Mouse (Mus musculus) brown adipose tissue, adult 24 weeks (tissue): ENCODE measurements around the gene Cic. TPM values are rescaled to one million over a fixed set of nuclear protein-coding genes. Genes with fewer than 3 reads are reported as not detected.

Experiments
- H3K27ac ChIP-seq: fragments of 200-500 bp; replicated peaks from 2 replicates; pipeline ENCODE4 v1.5.1; 2012; ENCODE audit warnings: low read depth, mild to moderate bottlenecking, low read length
- H3K4me1 ChIP-seq: fragments of 200-500 bp; 2 replicates; pipeline ENCODE4 v1.6.1; 2012; ENCODE audit warnings: low read length, mixed read lengths; ENCODE audit not compliant: control insufficient read depth, insufficient read depth, insufficient read length
- H3K4me3 ChIP-seq: fragments of 200-500 bp; 2 replicates; pipeline ENCODE4 v1.5.1; 2012; ENCODE audit warnings: low read depth, mild to moderate bottlenecking, low read length, moderate library complexity; ENCODE audit not compliant: insufficient read depth
- polyA plus RNA-seq: library from polyadenylated mRNA; stranded (reverse); fragments of >200 nt; gene quantifications from 2 replicates; pipeline ENCODE4 v1.2.4, GENCODE M21; 2012; ENCODE audit not compliant: missing spikeins, insufficient read depth, insufficient read length

Cic gene
- 25.2 and 31.3 TPM in 2 replicates for polyA plus RNA-seq

DNA sequence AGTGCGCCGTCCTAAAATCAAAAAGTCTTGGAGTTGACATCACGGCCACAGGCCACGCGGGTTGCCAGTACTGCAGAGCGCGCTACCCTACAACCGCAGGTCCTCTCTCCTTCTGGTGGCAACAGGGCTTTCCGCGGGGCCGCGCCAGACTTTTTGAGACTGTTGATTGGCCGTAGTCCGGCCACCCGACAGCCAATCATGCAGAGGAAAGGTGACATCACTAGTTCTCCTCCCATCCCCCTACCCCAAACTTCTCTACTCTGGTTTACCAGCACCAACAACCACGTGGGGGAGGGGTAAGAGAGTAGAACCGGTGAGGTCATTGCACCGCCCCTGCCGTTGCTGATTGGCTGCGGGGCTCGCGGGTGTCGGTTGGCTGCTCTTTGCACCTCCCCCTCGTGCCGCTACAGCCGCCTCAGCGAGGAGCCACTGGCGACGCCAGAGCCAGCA lies at the start of gene Cic:
Cic (plus strand) TSS at position 404 of the 450 bp plus-strand sequence.
- Histone ChIP-seq H3K4me3 (peak within 1 kb of the TSS; percentile 80), H3K4me1 (peaks cover 11% of the 10 kb centered on the region)

DNA sequence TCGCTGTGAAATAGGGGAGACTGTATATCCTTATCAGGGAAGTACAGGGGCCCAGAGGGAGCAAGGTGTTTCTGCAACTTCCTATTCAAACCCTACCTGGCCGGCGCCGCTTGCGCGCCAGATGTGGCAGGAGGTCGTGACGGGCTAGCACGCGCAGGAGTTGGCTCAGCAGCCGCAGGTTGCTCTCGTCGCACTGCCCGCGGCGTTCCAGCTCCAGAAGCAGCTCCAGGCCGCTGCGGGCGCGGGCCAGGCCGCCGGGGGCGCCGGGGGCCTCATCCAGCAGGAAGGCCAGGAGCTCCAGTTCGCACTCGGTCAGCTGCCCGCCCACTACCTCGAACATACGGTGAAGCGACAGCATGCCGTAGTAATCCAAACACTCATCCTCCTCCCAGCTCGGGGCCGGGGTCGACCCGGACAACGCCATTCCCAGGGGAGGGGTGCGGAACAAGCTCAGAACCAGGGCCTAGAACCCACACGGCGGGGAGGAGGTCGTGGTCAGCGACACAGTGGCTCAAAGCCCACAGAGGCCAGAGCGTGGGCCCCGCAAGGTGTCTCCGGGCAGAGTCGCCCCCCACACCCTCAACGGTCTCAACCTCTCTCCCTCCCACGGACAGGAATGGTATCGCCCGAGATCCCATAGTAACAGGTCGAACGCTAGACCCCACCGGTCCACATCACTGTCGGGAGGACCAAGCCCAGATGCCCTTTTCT lies 48.6 kb upstream of the Cic start:
- peak overlapping the region; percentile 76 for H3K27ac ChIP-seq
- peaks cover 14% of the 10 kb centered on the region for H3K4me1 ChIP-seq
- H3K4me3 ChIP-seq: peak overlapping the region; percentile 80

More for the DNA sequence above, at the start of gene Cic:
- peak within 1 kb of the TSS; percentile 96 for H3K27ac ChIP-seq

DNA sequence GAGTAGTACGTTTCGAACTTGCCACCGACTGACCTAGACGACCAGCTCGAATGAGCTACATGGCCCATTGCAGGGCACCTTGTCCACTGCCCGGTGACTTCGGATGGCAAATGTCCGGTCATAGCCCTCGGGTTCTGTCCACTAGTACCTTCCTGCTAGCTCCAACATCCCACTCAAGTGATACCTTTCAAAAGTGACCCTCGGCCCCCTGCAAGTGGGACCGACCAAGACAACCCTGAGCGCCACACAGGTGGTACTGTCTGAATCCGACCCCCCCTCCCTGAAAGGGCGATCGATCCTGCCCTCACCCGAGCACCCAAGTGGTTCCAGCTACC lies 48.1 kb upstream of the Cic start:
- H3K4me1 ChIP-seq: peaks cover 14% of the 10 kb centered on the region
- H3K27ac ChIP-seq: peak overlapping the region; percentile 76
- peak overlapping the region; percentile 80 for H3K4me3 ChIP-seq

DNA sequence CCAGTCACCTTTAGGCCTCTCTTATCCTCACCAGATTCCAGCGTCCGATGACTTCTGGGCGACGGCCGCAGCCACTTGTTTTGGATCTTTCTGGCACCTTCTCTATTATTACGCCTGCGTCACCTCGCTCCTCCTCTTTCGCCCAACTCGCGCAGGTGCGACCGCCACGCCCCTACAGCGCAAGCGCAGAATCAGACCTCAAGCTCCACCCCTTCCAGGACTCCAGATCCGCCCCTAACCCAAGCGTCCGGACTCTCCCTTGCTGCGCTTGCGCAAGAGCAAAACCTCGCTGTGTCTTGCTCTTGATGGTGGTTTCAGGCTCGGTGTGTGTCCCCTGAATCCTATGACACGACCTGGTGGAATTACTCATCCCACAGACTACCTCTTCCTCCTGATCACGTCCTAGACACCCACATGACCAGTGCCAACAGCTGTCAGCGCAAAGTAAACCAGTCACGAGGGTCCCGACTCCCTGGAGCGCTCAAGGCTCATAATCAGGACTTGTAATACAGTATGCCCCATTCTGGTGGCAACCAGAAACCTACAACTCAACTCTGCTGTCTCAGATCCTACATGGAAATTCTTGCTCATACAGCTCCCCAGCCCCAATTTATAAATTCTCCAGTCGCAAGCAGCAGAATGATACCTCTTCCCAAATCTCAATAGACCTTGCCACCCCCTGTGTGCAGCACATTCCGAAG lies 47.6 kb upstream of the Cic start:
- Histone ChIP-seq H3K4me1 (peaks cover 14% of the 10 kb centered on the region), H3K4me3 (peak overlapping the region; percentile 80), H3K27ac (peak overlapping the region; percentile 76)

DNA sequence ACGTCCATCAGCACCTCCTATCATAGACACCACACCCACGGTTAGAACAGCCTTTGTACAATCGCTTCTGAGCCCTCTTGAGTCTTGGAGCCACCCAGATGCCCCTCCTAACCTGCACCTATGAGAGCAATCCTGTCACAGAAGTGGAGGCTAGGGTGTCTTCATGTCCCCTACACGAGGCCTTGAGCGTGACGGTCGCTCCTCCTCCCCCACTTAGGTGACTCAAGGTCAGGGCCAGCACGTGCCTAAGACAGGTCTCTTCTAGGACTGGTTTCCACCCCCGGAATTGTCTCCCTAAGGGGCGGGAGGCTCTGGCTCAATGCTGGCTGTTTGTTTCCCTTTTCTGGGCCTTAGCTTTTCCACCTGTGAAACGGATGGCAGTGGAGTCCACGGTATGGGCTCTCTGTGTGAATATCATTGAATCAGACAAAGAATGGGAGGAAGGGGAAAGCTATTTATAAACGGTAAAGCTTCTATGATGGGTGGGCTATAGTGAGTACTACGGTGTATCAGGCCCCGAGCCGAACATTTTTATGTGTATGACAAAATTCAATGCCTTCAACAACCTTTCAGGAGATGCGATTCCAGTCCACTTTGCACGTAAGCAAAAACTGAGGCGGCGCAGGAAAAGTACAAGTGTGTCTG lies 46.9 kb upstream of the Cic start, which contains the start of gene Dedd2:
Dedd2 (minus strand) TSS at position 159 of the 645 bp plus-strand sequence.
- H3K4me1 ChIP-seq: peaks cover 14% of the 10 kb centered on the region
- peak within 1 kb of the TSS; percentile 76 for H3K27ac ChIP-seq
- peak within 1 kb of the TSS; percentile 80 for H3K4me3 ChIP-seq

DNA sequence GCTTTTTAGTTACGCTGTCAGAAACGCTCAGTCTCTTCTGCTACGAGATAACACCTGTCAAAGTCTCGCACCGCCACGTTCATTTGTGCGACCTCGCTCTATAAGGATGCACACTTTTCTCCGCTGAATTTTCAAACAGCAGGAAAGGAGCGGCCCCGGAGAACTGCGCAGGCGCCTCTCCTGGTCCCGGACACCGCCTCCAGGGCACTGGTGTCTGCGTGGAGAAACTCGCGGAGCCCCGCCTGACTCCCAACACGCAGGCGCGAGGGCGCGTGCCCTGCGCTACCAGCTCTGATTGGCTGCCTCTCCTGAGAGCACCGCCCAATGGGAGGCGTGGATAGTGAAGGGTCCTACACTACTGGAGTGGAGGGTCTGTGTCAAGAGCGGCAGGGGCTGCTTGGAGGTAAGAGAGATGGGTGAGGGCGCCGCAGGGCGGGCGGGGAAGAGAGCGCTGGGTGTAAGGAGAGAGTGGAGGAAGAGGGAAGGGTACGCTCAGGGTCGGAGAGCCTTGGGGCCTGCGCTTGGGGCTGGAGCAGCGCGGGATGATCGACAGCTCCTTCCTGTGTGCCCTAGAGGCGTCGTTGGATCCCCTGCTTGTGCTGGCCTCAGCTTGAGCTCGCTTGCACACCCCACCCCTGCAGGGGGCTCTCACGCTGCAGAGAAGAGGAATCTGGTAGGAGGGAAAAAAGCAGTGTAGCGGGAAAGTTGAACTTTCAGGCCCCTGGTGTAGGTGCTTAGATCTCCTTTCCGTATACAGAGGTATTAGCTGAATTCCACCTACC lies 46.2 kb upstream of the Cic start, which contains the start of gene Zfp526:
Zfp526 (plus strand) TSS at position 324 of the 782 bp plus-strand sequence.
- Histone ChIP-seq H3K4me3 (peak within 1 kb of the TSS; percentile 78), H3K4me1 (peaks cover 14% of the 10 kb centered on the region), H3K27ac (peak within 1 kb of the TSS; percentile 72)

DNA sequence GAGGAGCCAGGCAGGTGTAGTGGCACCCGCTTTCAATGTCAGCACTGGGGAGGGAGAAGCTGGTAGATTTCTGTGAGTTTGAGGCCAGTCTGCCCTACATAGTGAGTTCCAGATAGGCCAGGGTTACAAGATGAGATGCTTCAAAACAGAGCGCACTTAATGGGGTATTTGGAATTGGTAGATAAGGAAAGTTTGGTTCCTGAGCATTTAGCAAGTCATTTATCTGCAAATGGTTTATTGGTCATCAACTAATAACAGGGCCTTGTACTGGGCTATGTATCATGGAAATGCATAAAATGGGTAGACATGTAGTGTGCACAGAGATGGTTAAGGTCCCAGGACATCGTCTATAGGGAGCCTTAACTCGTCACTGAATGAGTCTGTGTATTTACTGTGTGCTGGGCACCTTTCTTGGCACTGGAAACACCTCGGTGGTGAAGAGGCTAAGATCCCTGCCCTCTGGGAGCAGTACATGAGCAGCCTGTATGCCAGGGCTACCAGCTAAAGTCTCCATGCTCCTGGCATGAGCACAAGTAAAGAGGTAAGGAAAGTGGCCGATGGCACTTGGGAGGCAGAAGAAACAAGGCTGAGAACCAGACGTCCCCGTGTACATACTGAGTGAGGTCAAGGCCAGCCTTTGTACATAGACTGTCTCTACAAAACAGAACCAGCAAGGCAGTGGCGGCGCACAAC lies 45.1 kb upstream of the Cic start:
- no peak overlapping the region for H3K27ac ChIP-seq
- H3K4me1 ChIP-seq: peaks cover 14% of the 10 kb centered on the region
- H3K4me3 ChIP-seq: peak overlapping the region; percentile 78

DNA sequence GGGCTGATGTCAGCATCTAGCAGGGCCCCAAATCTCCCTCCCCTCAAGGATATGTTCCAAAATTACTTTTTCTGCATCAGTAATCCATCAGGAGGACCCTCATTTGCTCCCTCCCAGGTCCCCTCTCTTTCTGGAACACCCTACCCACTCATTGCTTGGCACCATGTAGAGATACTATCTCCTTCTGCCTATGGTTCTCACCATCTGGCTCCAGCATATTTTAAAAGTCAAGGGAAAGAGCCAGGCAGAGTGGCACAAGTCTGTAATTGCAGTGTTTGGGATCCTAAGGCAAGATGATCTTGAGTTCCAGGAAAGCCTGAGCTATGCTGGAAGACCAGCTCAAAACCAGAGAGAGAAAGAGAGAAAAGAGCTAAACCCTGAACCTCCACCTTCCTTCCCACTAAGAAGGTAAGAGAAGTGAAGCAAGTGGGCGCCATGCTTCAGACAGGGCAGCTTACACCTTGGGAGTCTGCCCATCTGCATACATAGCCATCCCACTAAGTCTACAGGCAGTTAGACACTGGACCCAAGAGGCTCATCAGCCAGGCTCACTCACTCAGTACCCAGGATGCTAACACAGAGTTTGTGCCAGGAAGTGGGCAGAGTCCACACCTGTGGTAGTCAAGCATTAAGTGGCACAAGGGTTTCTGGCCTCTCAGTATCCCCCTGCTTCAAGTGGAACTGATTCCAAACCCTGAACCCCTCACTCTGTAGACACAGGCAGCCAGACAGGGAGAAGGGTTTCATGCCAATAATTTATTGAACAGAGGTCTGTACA lies 39.8 kb upstream of the Cic start:
- Histone ChIP-seq H3K4me3 (no peak overlapping the region), H3K27ac (no peak overlapping the region), H3K4me1 (no peaks in the 10 kb centered on the region)

DNA sequence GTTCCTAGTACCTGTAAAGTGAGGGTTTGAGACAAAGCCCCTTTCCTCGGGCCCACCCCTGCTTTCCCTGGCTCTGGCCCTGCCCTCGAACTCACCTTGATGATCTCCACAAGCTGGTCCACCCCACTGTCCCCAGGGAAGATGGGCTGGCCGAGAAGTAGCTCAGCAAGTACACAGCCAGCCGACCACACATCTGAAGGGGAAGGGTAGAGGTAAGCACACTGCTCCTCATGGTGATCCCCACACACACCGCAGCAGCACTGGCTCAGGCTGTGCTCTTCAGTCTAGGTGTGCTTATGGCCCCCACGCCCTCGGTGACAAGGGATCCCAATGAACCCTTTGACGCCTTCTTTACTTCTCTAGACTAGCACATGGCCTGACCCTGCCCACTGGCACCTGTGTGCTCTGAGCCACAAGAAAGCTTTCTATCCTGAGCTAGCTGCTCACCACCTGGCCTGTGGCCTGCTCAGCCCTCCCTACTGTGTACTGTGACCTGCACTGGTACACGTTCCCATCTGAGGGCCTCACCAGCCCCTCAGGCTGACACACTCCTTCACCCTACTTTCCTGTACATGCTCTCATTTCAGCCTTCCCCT lies 36.7 kb upstream of the Cic start:
- Histone ChIP-seq H3K4me3 (no peak overlapping the region), H3K27ac (no peak overlapping the region), H3K4me1 (no peaks in the 10 kb centered on the region)

DNA sequence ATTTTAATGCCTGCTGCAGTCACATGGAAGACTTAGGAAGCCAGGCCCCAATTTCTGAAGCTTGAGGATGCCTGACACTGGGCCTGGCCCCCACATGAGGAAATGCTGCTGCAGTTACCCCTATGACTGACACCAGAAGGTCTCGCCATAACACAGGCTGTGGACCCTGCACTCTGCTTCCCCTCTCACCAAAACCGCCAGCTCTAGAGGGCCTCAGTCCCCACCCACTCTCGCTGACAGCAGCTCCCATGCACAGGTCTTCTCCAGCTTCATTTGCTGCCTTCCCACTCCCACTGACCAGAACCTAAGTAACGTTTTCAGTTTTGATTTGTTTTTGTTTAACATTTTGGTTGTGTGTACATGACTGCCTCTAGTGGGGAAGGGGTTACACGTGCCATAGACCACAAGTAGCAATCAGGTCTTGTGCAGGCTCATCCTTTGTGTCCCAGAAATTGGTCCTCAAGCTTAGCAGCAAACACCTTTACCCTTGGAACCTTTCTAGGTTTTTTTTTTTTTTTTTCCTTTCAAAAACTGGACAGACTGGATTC lies 35.3 kb upstream of the Cic start:
- Histone ChIP-seq H3K27ac (no peak overlapping the region), H3K4me3 (no peak overlapping the region), H3K4me1 (peaks cover 4% of the 10 kb centered on the region; the same call in 1 of the 2 replicates)

DNA sequence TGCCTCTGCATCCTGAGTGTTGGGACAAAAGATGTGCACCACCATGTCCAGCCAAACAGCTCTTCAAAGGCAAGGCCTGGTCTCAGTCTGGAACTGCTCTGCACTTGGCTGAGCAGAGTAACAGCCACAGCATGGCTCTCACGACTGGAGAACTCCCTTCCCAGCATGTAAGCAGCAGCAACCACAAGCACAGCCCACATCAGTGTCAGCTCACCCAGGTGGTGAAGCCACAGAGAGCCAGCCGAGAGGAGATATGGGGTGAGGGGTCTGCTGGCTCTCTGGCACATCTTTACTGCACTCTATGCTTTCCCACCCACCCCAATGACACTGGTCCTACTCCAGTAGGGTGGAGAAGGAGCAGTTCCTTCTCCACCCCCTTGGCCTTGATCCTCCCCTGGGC lies 34.4 kb upstream of the Cic start:
- no peak overlapping the region for H3K4me3 ChIP-seq
- no peak overlapping the region for H3K27ac ChIP-seq
- peaks cover 4% of the 10 kb centered on the region; the same call in 1 of the 2 replicates for H3K4me1 ChIP-seq

DNA sequence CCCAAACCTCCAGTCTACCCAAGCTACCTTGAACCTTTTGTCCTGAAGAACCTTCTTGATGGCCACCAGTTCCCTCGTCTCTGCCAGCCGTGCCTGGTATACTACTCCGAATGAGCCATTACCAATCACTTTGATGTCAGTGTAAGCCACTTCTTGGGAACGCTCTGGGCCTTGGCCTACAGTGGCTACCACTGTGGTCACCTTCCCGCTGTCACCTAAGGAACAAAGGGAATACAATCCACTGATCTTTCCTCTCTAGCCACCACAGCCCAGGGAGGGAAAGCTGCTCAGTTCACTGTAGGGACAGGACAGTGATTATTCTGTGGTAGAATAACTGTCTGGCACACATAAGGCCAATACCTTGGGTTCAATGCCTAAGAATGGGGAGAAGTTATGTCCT lies 32.0 kb upstream of the Cic start:
- peaks cover 4% of the 10 kb centered on the region; the same call in 1 of the 2 replicates for H3K4me1 ChIP-seq
- no peak overlapping the region for H3K4me3 ChIP-seq

More for the DNA sequence above, 32.0 kb upstream of the Cic start:
- no peak overlapping the region for H3K27ac ChIP-seq
